Mouse (Mus musculus) lung, postnatal 0 days (tissue): Measurements from ENCODE around the gene A230050P20Rik.

Experiments used
- CTCF ChIP-seq: IDR thresholded peaks from 2 replicates; pipeline ENCODE4 v1.5.1; 2016; ENCODE audit warnings: antibody characterized with exemption, mild to moderate bottlenecking
- EP300 ChIP-seq: IDR thresholded peaks from 2 replicates; pipeline ENCODE4 v1.6.1; 2016; ENCODE audit warnings: antibody characterized with exemption, mild to moderate bottlenecking, control low read depth

DNA sequence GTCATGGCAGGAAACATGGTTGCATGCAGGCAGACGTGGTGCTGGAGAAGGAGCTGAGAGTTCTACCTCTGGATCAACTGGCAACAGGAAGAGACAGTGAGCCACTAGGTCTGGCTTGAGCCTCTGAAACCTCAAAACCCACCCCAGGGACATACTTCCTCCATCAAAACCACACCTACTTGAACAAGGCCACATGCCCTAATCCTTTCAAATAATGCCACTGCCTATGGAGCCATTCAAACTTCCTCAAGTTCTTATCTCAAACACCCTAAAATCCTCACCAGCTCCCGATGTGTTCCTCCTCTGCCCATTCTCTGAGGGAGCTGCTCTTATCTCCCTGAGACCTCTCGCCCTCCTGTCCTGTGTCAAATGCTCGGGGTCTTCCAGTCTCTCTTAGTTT lies 26.2 kb upstream of the A230050P20Rik start:
- no peak for TF ChIP-seq CTCF
- TF ChIP-seq EP300: no peak
